Mouse (Mus musculus) brain, embryonic 14.5 days (tissue): ENCODE measurements around the gene Sipa1l3. TPM values are rescaled to one million over a fixed set of nuclear protein-coding genes. Genes with fewer than 3 reads are reported as not detected.

Source experiments
- DNase-seq: peaks from one replicate; pipeline ENCODE4 v3.0.0-alpha.2; 2011; ENCODE audit warnings: low read depth
- CTCF ChIP-seq: fragments of 200-500 bp; IDR thresholded peaks from 2 replicates; pipeline ENCODE4 v1.5.1; 2012; ENCODE audit warnings: inconsistent platforms, mild to moderate bottlenecking, moderate library complexity, borderline replicate concordance; ENCODE audit not compliant: insufficient read depth, insufficient read length; ENCODE audit errors: extremely low read depth
- POLR2A ChIP-seq: fragments of 200-500 bp; IDR thresholded peaks from 2 replicates; pipeline ENCODE4 v1.6.1; 2012; ENCODE audit warnings: mild to moderate bottlenecking, inconsistent platforms, borderline replicate concordance; ENCODE audit not compliant: poor library complexity, insufficient read depth, insufficient read length, severe bottlenecking; ENCODE audit errors: extremely low read depth
- polyA plus RNA-seq: library from polyadenylated mRNA; depleted of rRNA; stranded (reverse); fragments of >200 nt; gene quantifications from 2 replicates; pipeline ENCODE4 v1.2.3, GENCODE M21; 2012

The Sipa1l3 gene
- polyA plus RNA-seq, 1 experiment, result 49.4 TPM

- TF ChIP-seq CTCF (no peak), POLR2A (no peak)
- no peak for DNase-seq
Measured at GRCm38 (mm10) chr7:29385791-29386190, 132.7 kb downstream of the Sipa1l3 start.

- TF ChIP-seq POLR2A (no peak), CTCF (peak; percentile 98)
- peak; percentile 83 for DNase-seq
Measured at GRCm38 (mm10) chr7:29383255-29383654, 135.2 kb downstream of the Sipa1l3 start.

GRCm38 (mm10) chr7:29381466-29382040 is 136.9 kb downstream of the Sipa1l3 start:
- TF ChIP-seq CTCF, result no peak
- TF ChIP-seq POLR2A, result no peak
- DNase-seq, result no peak

DNA sequence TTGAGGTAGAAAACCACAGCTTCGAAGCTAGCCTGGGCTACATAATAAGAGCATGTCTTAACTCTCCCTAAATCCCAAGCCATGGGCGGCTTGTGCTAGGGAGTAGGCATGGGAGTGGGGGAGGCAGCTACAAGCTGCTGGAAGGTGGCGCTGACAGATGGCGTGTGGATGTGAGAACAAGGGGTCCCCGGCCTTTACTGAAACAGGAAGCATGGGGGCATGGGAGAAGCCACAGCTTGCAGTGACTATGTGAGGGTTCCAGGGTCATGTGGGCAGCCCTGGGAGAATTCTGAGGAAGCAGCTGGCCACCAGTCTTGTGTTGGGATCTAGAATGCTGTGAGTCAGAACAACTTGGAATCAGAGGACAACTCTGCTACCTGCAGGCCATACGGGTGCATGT is 144.4 kb downstream of the Sipa1l3 start:
- peak; percentile 21 for DNase-seq
- TF ChIP-seq CTCF (no peak), POLR2A (no peak)

DNA sequence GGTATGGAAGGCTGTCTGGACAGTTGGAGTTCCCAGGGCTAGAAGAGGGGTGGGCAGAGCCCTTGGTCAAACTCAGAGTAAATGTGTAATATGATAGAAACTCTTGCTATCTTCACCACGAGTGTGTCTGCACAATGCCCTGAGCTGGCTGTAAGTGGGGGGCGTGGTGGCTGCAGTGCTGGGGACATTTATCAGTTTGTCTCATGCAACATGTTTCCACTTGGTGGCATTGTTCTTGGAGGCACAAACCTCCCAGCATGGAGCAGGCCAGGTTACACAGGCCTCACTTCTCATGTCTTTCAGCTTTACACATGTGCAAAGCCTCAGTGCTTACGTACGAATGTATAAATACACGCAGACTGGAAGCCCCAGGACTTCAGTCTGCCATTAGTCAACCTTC is 146.3 kb downstream of the Sipa1l3 start:
- no peak for DNase-seq
- TF ChIP-seq CTCF, result no peak
- no peak for TF ChIP-seq POLR2A

GRCm38 (mm10) chr7:29370031-29370430 is 148.4 kb downstream of the Sipa1l3 start:
- TF ChIP-seq CTCF, result peak; percentile 48; the same call in 1 of the 2 replicates
- TF ChIP-seq POLR2A, result no peak
- DNase-seq, result peak; percentile 52

DNA sequence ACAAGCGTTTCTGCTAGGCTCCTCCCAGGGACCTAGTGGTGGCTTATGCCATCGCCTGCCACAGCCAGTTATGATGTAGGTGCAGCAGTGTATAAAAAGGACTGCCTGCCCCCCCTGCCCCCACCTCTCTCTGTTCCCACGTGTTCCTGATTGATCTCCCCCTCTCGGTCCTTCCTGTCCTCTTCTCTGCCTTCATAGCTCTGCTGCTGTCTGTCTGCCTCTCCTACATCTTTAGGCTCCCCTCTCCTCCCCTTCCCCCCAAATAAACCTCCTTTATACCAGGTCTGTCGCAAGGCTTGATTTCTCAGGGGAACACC is 150.5 kb downstream of the Sipa1l3 start:
- DNase-seq, result no peak
- TF ChIP-seq CTCF, result no peak
- TF ChIP-seq POLR2A, result no peak

- DNase-seq, result peak; percentile 90
- no peak for TF ChIP-seq CTCF
- TF ChIP-seq POLR2A, result no peak
Measured at GRCm38 (mm10) chr7:29367166-29368003, 151.1 kb downstream of the Sipa1l3 start.

- TF ChIP-seq POLR2A (no peak), CTCF (peak; percentile 86)
- peak; percentile 86 for DNase-seq
Measured at GRCm38 (mm10) chr7:29364052-29364451, 154.4 kb downstream of the Sipa1l3 start.

- TF ChIP-seq CTCF (no peak), POLR2A (no peak)
- peak; percentile 60 for DNase-seq
Measured at GRCm38 (mm10) chr7:29361497-29361896, 156.9 kb downstream of the Sipa1l3 start.

DNA sequence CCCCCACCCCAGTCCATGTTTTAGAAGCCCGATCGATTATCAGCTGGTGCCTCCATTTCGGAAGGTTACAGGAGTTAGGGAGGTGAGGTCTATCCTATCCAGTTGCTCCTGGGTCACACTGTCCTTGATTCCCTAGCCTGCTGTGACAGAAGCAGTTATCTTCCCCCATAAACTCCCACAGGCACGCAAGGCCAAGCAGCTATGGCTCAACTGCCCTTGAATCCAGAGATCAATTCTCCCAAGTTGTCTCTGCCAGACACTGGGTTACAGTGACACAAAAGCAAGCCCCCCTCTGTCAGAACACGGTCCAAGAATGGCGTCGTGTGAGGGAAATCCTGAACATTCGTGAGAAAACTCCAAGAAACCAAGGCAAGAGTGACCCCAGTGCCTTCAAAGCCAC is 163.0 kb downstream of the Sipa1l3 start:
- no peak for DNase-seq
- TF ChIP-seq POLR2A (no peak), CTCF (no peak)

- DNase-seq, result no peak
- TF ChIP-seq POLR2A (no peak), CTCF (no peak)
Measured at GRCm38 (mm10) chr7:29354161-29354560, 164.3 kb downstream of the Sipa1l3 start.
